Mouse (Mus musculus) hindbrain, embryonic 16.5 days (tissue): Measurements from ENCODE around the gene Cox11. TPM values are rescaled to one million over a fixed set of nuclear protein-coding genes. Genes with fewer than 3 reads are reported as not detected.
A peak's percentile ranks its signal among the peaks of the same experiment; 100 is the strongest.

Experiments
- ATAC-seq: fragments of 200-750 bp; cut with Nextera tagmentation; 2 replicates; pipeline ENCODE4 v1.8.0; 2017; ENCODE audit warnings: moderate TSS enrichment, moderate library complexity
- H3K27ac ChIP-seq: fragments of 300-500 bp; sonication (generic); 2 replicates; pipeline ENCODE4 v1.5.1; 2014; ENCODE audit warnings: low read depth, mild to moderate bottlenecking, control low read depth, low read length, moderate library complexity
- H3K27me3 ChIP-seq: fragments of 300-500 bp; sonication (generic); replicated peaks from 2 replicates; pipeline ENCODE4 v1.6.1; 2014; ENCODE audit warnings: low read length; ENCODE audit not compliant: control insufficient read depth, insufficient read depth
- H3K36me3 ChIP-seq: fragments of 300-500 bp; sonication (generic); 2 replicates; pipeline ENCODE4 v1.6.1; 2014; ENCODE audit warnings: mild to moderate bottlenecking, low read length, moderate library complexity, mixed read lengths; ENCODE audit not compliant: control insufficient read depth, insufficient read depth
- H3K4me1 ChIP-seq: fragments of 300-500 bp; sonication (generic); 2 replicates; pipeline ENCODE4 v1.6.1; 2014; ENCODE audit warnings: low read depth, low read length; ENCODE audit not compliant: control insufficient read depth, insufficient read depth
- H3K4me2 ChIP-seq: fragments of 300-500 bp; sonication (generic); 2 replicates; pipeline ENCODE4 v1.6.1; 2014; ENCODE audit warnings: mild to moderate bottlenecking, low read length, control low read depth, moderate library complexity
- H3K4me3 ChIP-seq: fragments of 300-500 bp; sonication (generic); 2 replicates; pipeline ENCODE4 v1.5.1; 2014; ENCODE audit warnings: mild to moderate bottlenecking, low read length, control low read depth, moderate library complexity
- H3K9ac ChIP-seq: fragments of 300-500 bp; sonication (generic); 2 replicates; pipeline ENCODE4 v1.6.1; 2014; ENCODE audit warnings: low read depth, mild to moderate bottlenecking, control low read depth, low read length, moderate library complexity
- H3K9me3 ChIP-seq: fragments of 300-500 bp; sonication (generic); 2 replicates; pipeline ENCODE4 v1.6.1; 2014; ENCODE audit warnings: mild to moderate bottlenecking, low read length, moderate library complexity; ENCODE audit not compliant: control insufficient read depth
- WGBS: fragments of 180-500 bp; shearing (Covaris S2); extraction: QIAGEN DNeasy Blood & Tissue Kit; methylation state at CpG from one replicate; pipeline ENCODE4 v1.1.7; 2014; 5-methylcytosine and 5-hydroxymethylcytosine counted together
- polyA plus RNA-seq: library from polyadenylated mRNA; unstranded; fragments of >200 nt; fragmentation: Nextera tagmentation; extraction: Ambion mirVana; gene quantifications from 2 replicates; pipeline ENCODE4 v1.2.1, GENCODE M21; 2015

Cox11 gene
- polyA plus RNA-seq, 1 experiment from 2014 or later, result 38.8 TPM

DNA sequence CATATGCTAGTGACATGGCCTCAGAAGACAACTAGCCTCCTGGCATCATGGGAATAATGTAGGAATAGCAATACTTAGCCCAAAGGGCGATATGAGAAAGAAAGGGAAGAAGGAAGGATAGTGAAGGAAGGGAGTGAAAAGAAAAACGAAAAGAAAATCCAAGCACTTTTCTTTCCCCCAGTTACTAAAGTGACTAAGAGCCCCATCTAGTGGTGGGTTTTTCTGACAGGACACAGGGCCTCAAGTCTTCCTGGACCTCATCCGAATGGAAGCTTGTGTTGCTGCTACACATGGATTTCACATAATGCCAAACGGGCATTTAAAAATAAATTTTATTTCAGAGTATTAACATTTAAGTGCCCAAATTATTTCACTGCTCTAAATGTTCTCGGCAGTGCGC, 14.5 kb upstream of the Cox11 start:
- Histone ChIP-seq H3K4me3 (no peak overlapping the region), H3K27ac (no peak overlapping the region), H3K27me3 (no peaks in the 10 kb centered on the region), H3K4me1 (no peaks in the 10 kb centered on the region), H3K36me3 (no peaks in the 10 kb centered on the region), H3K9ac (no peak overlapping the region), H3K9me3 (no peaks in the 10 kb centered on the region), H3K4me2 (no peak overlapping the region)
- 59% methylated on average over 6 of the region's 6 CpGs for WGBS
- no peak for ATAC-seq

DNA sequence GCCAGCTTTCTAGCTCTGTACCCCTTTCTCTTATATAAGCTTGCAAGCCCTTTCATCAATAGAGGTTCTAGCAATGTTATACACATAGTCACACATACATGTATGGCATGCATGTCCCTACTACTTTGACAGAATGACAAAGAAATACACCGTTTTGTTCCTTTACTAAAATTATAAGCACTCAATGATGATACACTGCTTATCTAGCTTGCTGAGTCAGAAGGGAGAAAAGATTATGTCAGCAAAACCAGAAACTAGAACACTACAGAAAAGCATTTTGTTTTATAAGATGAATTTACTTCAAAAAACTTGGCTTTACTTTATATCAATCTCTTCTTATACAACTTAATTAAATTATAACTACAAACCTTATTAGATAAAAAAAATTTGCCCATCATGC, 12.8 kb upstream of the Cox11 start:
- no peaks in the 10 kb centered on the region for H3K27me3 ChIP-seq
- no peak overlapping the region for H3K27ac ChIP-seq
- H3K4me1 ChIP-seq, result no peaks in the 10 kb centered on the region
- WGBS, result 86% methylated on average over 1 of the region's 1 CpGs
- no peaks in the 10 kb centered on the region for H3K9me3 ChIP-seq
- H3K4me2 ChIP-seq, result no peak overlapping the region
- H3K9ac ChIP-seq, result no peak overlapping the region
- no peak for ATAC-seq
- H3K36me3 ChIP-seq, result no peaks in the 10 kb centered on the region
- no peak overlapping the region for H3K4me3 ChIP-seq

DNA sequence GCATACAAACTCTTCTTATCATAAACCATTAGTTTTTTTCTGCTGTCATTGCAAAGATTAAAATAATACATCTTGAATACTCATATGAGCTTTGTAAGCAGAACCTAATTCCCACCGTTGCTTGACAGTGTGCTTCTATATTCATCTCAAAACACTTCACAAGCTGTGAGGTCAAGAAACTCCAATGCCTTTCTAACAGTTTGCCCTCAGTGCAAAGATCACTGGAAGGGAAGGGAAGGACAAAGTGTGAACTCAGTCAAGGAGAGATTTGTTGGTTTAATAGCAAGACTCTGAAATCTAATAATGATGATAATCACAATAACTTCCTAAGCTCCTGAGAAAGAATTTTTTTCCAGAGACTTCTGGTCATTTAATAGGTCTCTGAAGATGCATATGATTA, 10.2 kb upstream of the Cox11 start:
- H3K9ac ChIP-seq, result no peak overlapping the region
- H3K4me3 ChIP-seq, result no peak overlapping the region
- H3K27ac ChIP-seq, result no peak overlapping the region
- no peak for ATAC-seq
- H3K9me3 ChIP-seq, result no peaks in the 10 kb centered on the region
- H3K4me2 ChIP-seq, result no peak overlapping the region
- H3K4me1 ChIP-seq, result no peaks in the 10 kb centered on the region
- WGBS, result 81% methylated on average over 1 of the region's 1 CpGs
- no peaks in the 10 kb centered on the region for H3K27me3 ChIP-seq
- H3K36me3 ChIP-seq, result no peaks in the 10 kb centered on the region

DNA sequence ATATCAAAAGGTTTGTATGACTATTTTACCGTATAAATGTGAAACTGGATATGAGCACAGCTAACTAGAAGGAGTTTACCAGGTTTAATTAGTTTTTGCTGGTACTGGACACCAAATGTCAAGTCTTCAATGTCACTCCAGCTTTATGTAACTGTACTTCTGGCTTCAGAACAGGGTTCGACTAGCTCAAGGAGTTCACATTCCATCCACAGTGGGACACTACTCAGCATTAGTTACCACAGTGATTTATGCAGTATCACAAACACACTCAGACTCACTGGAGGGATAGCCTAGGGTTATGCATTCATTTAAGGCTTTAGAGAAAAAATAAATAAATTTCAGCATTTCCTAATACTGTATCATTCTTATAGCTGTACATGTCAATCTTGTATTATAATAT, 5.5 kb upstream of the Cox11 start:
- peaks cover 7% of the 10 kb centered on the region for H3K4me1 ChIP-seq
- no peaks in the 10 kb centered on the region for H3K9me3 ChIP-seq
- H3K4me2 ChIP-seq, result no peak overlapping the region
- H3K4me3 ChIP-seq, result no peak overlapping the region
- no peak for ATAC-seq
- H3K36me3 ChIP-seq, result no peaks in the 10 kb centered on the region
- no peaks in the 10 kb centered on the region for H3K27me3 ChIP-seq
- H3K9ac ChIP-seq, result no peak overlapping the region
- WGBS, result 89% methylated on average over 2 of the region's 2 CpGs
- H3K27ac ChIP-seq, result no peak overlapping the region

DNA sequence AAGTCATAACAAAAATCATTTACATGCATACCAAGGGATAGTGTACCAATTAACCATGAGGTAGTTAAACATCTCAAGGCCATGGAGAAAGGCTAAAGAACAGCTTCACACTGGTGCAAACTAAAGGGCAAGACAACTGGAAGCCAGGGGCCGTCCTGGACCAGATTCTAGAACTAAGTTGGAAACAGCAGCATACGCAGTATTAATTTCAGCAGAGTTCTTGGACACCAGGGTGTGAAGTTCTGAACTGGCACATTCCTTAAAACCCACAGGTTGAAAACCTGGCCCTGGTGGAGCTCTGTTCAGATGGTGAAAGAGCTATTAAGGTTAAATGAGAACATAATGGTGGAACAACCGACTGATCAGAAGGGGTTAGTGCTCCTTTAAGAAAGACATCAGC, 3.3 kb upstream of the Cox11 start:
- no peak overlapping the region for H3K27ac ChIP-seq
- H3K9me3 ChIP-seq, result no peaks in the 10 kb centered on the region
- 91% methylated on average over 3 of the region's 3 CpGs for WGBS
- H3K36me3 ChIP-seq, result no peaks in the 10 kb centered on the region
- H3K4me1 ChIP-seq, result peaks cover 9% of the 10 kb centered on the region
- no peak overlapping the region for H3K4me3 ChIP-seq
- no peak overlapping the region for H3K4me2 ChIP-seq
- no peak for ATAC-seq
- H3K9ac ChIP-seq, result no peak overlapping the region
- no peaks in the 10 kb centered on the region for H3K27me3 ChIP-seq

DNA sequence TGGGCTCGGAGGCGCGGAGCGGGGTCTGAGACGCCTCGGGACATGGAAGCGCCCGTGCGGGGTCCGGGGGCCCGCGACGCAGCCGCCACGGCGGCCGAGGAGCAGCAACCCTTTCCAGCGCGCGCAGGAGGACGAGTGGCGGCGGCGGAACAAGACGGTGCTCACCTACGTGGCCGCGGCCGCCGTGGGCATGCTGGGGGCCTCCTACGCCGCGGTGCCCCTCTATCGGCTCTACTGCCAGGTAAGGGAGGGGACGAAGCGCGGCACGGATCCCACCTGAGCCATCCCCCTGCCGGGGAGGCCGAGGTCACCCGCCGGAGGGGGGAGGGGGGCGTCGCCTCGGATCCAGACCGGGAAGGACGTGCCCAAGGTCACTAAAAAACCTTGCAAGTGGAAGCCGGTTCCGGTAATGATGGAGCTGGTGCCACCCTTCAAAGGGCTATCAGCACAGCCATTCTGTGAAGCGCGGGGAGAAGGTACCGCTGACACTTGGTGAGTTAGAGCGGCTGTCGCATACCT, 398 bp downstream of the Cox11 start:
- under 1% methylated on average over 39 of the region's 54 CpGs for WGBS
- Histone ChIP-seq H3K4me3 (peak overlapping the region; percentile 99), H3K4me2 (peak overlapping the region; percentile 70), H3K9me3 (no peaks in the 10 kb centered on the region), H3K9ac (peak overlapping the region; percentile 99), H3K36me3 (no peaks in the 10 kb centered on the region), H3K4me1 (peaks cover 10% of the 10 kb centered on the region), H3K27me3 (no peaks in the 10 kb centered on the region), H3K27ac (peak overlapping the region; percentile 96)
- ATAC-seq, result peak; percentile 43

DNA sequence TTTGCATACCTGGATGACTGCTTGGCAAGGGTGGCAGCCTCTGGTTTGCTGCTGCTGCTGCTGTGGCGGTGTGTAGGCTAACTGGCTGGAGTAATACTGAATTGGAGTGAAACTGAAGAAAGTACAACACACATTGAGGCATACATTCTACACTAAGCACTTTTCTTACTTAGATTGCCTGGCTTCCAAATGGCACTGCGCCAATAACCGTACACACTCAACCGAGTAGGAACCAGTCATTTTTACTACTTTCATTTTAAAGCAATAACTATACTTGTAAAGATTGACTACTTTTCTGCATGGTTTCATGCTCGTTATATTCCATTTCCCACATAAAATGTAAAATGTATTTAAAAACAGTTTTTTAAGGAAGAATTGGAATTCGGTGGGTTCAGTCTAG, 11.8 kb downstream of the Cox11 start:
- H3K27ac ChIP-seq, result no peak overlapping the region
- no peaks in the 10 kb centered on the region for H3K9me3 ChIP-seq
- ATAC-seq, result no peak
- no peaks in the 10 kb centered on the region for H3K27me3 ChIP-seq
- 87% methylated on average over 6 of the region's 6 CpGs for WGBS
- H3K4me3 ChIP-seq, result no peak overlapping the region
- H3K9ac ChIP-seq, result no peak overlapping the region
- H3K4me1 ChIP-seq, result no peaks in the 10 kb centered on the region
- H3K4me2 ChIP-seq, result no peak overlapping the region
- H3K36me3 ChIP-seq, result peaks cover 23% of the 10 kb centered on the region

DNA sequence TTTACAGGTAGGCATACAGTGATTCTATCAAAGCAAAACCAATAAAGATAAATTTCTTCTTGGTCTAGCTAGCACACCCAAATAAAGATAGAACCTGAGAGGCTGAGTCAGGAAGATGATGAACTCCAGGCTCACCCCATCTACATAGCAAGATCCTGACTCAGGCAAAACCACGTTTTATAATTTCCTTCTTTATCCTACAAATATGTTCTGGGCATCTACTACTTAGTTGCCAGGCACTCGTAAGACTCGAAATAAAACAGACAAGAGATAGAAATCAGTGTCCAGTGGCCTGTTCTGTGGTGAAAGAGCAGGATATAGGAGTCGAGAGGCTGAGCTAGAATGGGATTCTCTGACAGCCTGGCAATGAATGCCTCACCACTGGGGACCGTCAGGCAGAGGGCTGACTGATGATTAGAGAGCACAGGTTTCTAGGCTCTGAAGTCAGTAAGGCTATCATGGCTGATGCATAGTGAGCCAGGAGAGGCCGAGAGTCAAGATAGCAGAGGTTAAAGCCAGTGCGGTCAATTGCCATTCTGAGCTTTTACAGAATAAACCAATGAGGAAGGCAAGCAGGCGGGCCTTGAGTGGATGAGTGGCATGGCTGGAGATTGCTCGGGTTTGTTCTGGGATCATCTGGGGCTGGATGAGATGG, 12.4 kb downstream of the Cox11 start:
- WGBS, result 86% methylated on average over 9 of the region's 9 CpGs
- Histone ChIP-seq H3K9ac (no peak overlapping the region), H3K4me1 (no peaks in the 10 kb centered on the region), H3K4me3 (no peak overlapping the region), H3K27me3 (no peaks in the 10 kb centered on the region), H3K9me3 (no peaks in the 10 kb centered on the region), H3K36me3 (peaks cover 21% of the 10 kb centered on the region), H3K27ac (no peak overlapping the region), H3K4me2 (no peak overlapping the region)
- ATAC-seq, result no peak

DNA sequence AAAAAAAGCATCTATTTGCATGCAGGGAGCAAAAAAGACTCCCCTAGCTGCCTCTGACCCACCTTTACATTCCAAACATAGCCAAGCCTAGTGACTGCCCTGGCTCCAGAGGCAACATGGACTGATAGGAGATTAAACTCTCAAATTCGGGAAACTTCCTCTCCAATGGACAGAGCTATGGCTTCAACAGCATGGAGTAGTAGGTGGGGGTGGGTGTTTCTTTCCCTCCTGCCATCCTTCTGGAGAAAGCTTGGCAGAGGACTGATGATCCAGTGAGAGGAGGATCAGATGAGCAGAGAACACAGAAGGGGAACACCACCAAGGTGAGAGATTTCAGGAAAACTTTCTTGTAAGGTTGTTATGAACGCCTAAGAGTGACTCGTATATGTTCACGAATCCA, 14.6 kb downstream of the Cox11 start:
- H3K27ac ChIP-seq, result no peak overlapping the region
- no peaks in the 10 kb centered on the region for H3K27me3 ChIP-seq
- H3K4me1 ChIP-seq, result no peaks in the 10 kb centered on the region
- H3K4me2 ChIP-seq, result no peak overlapping the region
- no peak for ATAC-seq
- H3K9me3 ChIP-seq, result no peaks in the 10 kb centered on the region
- no peak overlapping the region for H3K4me3 ChIP-seq
- peaks cover 17% of the 10 kb centered on the region for H3K36me3 ChIP-seq
- 97% methylated on average over 4 of the region's 4 CpGs for WGBS
- no peak overlapping the region for H3K9ac ChIP-seq
